Mouse (Mus musculus): ENCODE measurements around the gene Gm20695.

GRCm38 (mm10) chr16:3934091-3934490 lies 49.6 kb downstream of the Gm20695 start:
- TF ChIP-seq CTCF (conservative IDR thresholded peaks at IDR 0.05; ENCODE audit: low read length) (no peak), NANOG (IDR thresholded peaks at IDR 0.05; ENCODE audit: borderline replicate concordance, low read length) (no peak), POU5F1 (IDR thresholded peaks at IDR 0.05; ENCODE audit: borderline replicate concordance, low read length) (no peak)

Data from E14TG2a.4 (cell line).